Mouse (Mus musculus) C2C12 (cell line): Measurements from ENCODE around the gene Slc35b2. TPM values are rescaled to one million over a fixed set of nuclear protein-coding genes. Genes with fewer than 3 reads are reported as not detected.

ENCODE experiments used
- H3K27me3 ChIP-seq: one replicate; pipeline ENCODE4 v1.6.1; 2011; ENCODE audit not compliant: control insufficient read depth, insufficient read depth, insufficient read length
- H3K36me3 ChIP-seq: one replicate; pipeline ENCODE4 v1.6.1; 2011; ENCODE audit not compliant: control insufficient read depth, insufficient read depth
- H3K4me3 ChIP-seq: one replicate; pipeline ENCODE4 v1.5.1; 2011; ENCODE audit warnings: mild to moderate bottlenecking, control low read depth; ENCODE audit not compliant: poor library complexity, insufficient read depth, severe bottlenecking
- H3K79me2 ChIP-seq: one replicate; pipeline ENCODE4 v1.6.1; 2011; ENCODE audit not compliant: control insufficient read depth, insufficient read depth
- H3K79me3 ChIP-seq: one replicate; pipeline ENCODE4 v1.6.1; 2011; ENCODE audit warnings: low read depth, control low read depth
- H3ac ChIP-seq: one replicate; pipeline ENCODE3; 2011; ENCODE audit warnings: low read depth; ENCODE audit not compliant: control insufficient read depth, insufficient read length
- CEBPB ChIP-seq: IDR thresholded peaks from one replicate; pipeline ENCODE4 v1.6.1; 2011; ENCODE audit warnings: low read depth, mild to moderate bottlenecking, control low read depth, moderate library complexity
- CTCF ChIP-seq: IDR thresholded peaks from one replicate; pipeline ENCODE4 v1.5.1; 2011; ENCODE audit not compliant: control insufficient read depth, insufficient read depth, insufficient read length
- FOSL1 ChIP-seq: IDR thresholded peaks from one replicate; pipeline ENCODE4 v1.8.0; 2011; ENCODE audit warnings: mild to moderate bottlenecking, low read length; ENCODE audit not compliant: poor library complexity, insufficient read depth, severe bottlenecking
- MAX ChIP-seq: IDR thresholded peaks from one replicate; pipeline ENCODE4 v1.6.1; 2011; ENCODE audit warnings: mild to moderate bottlenecking, control low read depth
- MYOD1 ChIP-seq: IDR thresholded peaks from one replicate; pipeline ENCODE4 v1.6.1; 2011; ENCODE audit warnings: low read depth; ENCODE audit not compliant: control insufficient read depth, insufficient read length
- MYOG ChIP-seq: IDR thresholded peaks from one replicate; pipeline ENCODE4 v1.6.1; 2011; ENCODE audit not compliant: control insufficient read depth, insufficient read length; ENCODE audit errors: extremely low read depth
- USF1 ChIP-seq: IDR thresholded peaks from one replicate; pipeline ENCODE4 v1.6.1; 2011; ENCODE audit warnings: low read depth, mild to moderate bottlenecking, control low read depth, moderate library complexity
- polyA plus RNA-seq: library from polyadenylated mRNA; unstranded; fragments of >200 nt; fragmentation: generic; extraction: Trizol; gene quantifications from one replicate; pipeline ENCODE4 v1.2.1, GENCODE M21; 2012; ENCODE audit warnings: missing spikeins

The Slc35b2 gene
- polyA plus RNA-seq, 1 experiment = 131 TPM

DNA sequence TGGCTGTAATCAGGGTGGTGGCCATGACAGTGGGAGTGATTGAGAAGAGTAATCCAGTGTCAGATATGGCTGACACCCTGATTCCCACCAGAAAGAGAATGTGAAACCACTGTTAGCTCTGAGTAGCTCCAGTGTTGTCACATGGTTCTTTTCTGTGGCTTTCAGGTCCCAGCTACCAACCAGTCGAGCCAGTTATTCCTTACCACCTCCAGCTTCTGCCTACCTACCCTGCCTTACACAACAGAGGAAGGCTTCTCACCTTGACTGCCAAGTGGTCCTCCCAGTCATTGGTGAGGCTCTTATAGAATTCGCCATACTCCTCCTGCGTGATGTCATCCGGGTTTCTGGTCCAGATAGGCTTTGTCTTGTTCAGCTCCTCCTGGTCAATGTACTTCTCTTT lies 6.3 kb downstream of the Slc35b2 start:
- H3ac ChIP-seq = no peak overlapping the region
- H3K27me3 ChIP-seq = no peaks in the 10 kb centered on the region
- TF ChIP-seq FOSL1 (no peak), CEBPB (no peak), MYOG (no peak), USF1 (no peak), MYOD1 (no peak), MAX (no peak), CTCF (no peak)
- H3K36me3 ChIP-seq = peaks cover 72% of the 10 kb centered on the region
- peaks cover 47% of the 10 kb centered on the region for H3K79me3 ChIP-seq
- no peak overlapping the region for H3K4me3 ChIP-seq
- peaks cover 74% of the 10 kb centered on the region for H3K79me2 ChIP-seq

DNA sequence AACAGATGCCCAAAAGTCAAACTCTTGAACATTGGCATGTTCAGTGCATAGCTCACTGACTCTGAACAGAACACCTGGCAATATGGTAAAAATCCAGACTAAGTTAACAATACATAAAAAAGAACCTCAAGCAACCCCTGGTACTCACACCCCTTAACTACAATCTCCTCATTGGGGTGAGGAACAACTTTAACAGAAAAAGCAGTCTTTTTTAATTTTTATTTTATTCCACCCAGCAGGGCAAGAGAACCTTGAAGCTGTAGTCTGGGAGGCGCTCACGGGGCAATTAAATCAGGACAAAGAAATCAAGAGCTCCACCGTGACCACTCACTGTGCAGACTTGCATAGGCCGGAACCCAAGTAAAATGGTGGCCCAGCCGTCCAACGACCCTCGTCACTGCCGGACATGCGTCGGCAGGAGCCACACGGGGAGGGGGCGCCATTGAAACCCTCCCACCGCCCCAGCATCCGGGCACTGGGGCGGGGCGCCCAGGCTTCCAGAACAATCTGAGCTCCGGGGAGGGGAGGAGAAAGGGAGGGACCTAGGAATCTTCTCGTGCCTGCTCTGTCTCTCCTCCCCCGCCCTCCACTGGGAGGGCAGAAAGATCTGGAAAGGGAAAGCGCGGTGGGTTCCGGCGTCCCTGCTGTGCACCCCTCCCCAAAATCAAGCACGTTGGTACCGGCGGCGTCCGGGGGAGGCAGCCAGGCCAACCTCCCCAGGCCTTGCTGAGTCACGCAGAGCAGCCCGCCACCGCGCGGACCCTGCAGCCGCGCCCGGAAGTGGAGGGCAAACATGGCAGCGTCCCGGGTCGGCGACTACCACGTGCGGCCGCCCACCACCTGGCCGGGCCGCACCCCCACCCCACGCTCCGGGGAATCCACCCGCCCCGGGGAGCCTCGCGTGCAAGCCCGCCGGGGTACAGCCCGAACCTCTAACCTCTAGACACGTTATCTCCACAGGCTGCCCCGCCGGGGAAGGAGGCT lies 8.7 kb downstream of the Slc35b2 start:
- Histone ChIP-seq H3K4me3 (peak overlapping the region; percentile 95), H3K27me3 (no peaks in the 10 kb centered on the region), H3K79me3 (peaks cover 44% of the 10 kb centered on the region), H3K36me3 (peaks cover 51% of the 10 kb centered on the region), H3K79me2 (peaks cover 68% of the 10 kb centered on the region), H3ac (peak overlapping the region; percentile 87)
- no peak for TF ChIP-seq MYOD1
- TF ChIP-seq MAX = peak; percentile 60
- TF ChIP-seq CTCF = peak; percentile 17
- no peak for TF ChIP-seq FOSL1
- no peak for TF ChIP-seq CEBPB
- no peak for TF ChIP-seq USF1
- no peak for TF ChIP-seq MYOG

DNA sequence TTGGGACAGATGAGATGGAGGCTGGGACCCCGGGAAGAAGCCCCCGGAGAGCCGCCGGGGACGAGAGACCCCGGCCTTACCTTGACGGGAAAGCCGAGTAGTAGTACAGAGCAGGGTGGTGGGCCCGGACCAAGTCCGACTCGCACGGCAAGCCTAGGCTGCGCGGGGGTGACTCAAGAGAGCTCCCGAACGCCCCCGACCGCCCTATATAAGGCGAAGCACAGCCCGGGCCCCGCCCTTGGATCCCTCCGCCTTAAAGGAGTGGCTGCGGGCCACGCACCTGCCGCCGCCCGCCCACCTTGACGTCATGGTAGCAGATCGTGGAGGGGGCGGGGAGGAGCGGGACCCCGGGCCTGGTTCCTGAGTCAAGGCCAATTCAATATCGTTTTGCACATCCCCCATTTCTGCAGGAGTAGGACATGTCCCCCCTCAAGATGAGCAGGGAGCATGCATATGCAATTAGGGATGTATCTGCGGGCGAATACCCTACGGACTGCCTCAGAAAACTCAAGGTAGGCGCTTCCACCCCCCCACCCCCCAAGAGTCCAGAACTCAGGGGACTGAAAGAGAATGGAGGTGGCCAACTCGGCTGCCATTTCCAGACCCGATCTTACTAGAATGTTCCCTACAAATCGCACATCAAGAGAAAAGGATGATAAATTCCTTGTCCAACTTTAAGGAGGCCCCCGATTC lies 9.6 kb downstream of the Slc35b2 start, which contains the start of gene Hsp90ab1:
TSS of gene Hsp90ab1 (minus strand) at position 185 of the 693 bp plus-strand sequence.
- H3K36me3 ChIP-seq = peaks cover 42% of the 10 kb centered on the region
- peaks cover 44% of the 10 kb centered on the region for H3K79me3 ChIP-seq
- H3K4me3 ChIP-seq = peak within 1 kb of the TSS; percentile 95
- TF ChIP-seq MYOD1 (peak; percentile 4), USF1 (no peak)
- H3K27me3 ChIP-seq = no peaks in the 10 kb centered on the region
- peaks cover 65% of the 10 kb centered on the region for H3K79me2 ChIP-seq
- peak within 1 kb of the TSS; percentile 87 for H3ac ChIP-seq

DNA sequence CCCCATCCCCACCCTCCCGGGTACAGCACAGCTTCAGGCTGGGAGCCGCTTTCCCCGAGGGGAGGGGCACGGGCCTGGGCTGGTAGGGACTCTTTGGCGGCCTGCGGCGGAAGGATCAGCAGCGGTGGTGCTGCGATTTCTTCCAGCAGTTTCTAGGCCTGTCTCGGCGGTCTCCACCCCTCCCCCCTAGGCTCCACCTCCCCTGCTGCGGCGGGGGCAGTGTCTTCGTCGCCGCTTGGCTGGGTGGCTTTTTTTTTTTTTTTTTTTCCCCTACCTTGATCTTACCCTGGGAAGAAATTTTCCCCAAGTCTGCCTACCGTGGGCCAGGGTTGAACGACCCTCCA lies 10.1 kb downstream of the Slc35b2 start:
- peaks cover 40% of the 10 kb centered on the region for H3K79me3 ChIP-seq

DNA sequence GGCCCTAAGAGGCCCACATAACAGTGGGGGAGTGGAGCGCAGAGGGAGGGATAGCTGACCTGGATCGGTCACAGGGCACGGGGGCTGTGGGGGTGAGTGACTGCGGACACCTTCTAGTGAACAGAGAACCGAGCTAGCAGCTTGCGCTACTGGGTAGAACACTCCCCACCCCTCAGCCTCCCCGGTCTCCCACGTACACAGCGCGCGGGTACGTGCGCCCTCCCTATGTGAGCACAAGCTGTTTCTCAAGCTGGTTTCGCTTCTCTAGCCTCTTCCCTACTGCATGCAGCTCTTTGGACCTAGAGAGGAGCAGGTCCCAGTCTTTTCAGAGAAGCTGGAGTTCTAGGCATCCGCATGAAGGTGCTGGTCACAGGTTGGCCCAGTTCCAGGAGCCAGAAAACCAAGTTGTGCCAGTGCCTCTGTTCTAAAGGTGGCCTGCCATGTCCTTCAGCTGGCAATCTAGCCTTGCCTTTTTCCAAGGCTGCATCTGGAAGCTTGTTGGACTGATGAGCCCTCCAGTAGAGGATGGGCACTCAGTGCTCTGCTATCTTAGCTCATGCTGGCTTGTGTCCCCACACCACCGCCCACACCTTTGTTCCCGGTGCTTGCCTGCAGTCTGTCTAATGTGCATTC lies 10.6 kb downstream of the Slc35b2 start:
- Histone ChIP-seq H3K79me2 (peaks cover 55% of the 10 kb centered on the region), H3ac (peak overlapping the region; percentile 78), H3K79me3 (peaks cover 38% of the 10 kb centered on the region), H3K27me3 (no peaks in the 10 kb centered on the region), H3K4me3 (peak overlapping the region; percentile 95), H3K36me3 (peaks cover 32% of the 10 kb centered on the region)
- TF ChIP-seq CTCF = no peak
- no peak for TF ChIP-seq USF1
- no peak for TF ChIP-seq CEBPB
- TF ChIP-seq MYOG = no peak
- TF ChIP-seq FOSL1 = no peak
- TF ChIP-seq MYOD1 = no peak
- no peak for TF ChIP-seq MAX

More for the DNA sequence above, 10.1 kb downstream of the Slc35b2 start:
- peak overlapping the region; percentile 95 for H3K4me3 ChIP-seq
- peaks cover 60% of the 10 kb centered on the region for H3K79me2 ChIP-seq
- no peak for TF ChIP-seq MYOG
- TF ChIP-seq MYOD1 = no peak
- no peak for TF ChIP-seq FOSL1
- TF ChIP-seq CEBPB = no peak
- no peak for TF ChIP-seq USF1
- no peak for TF ChIP-seq MAX
- no peak for TF ChIP-seq CTCF
- H3ac ChIP-seq = peak overlapping the region; percentile 78
- H3K36me3 ChIP-seq = peaks cover 37% of the 10 kb centered on the region
- H3K27me3 ChIP-seq = no peaks in the 10 kb centered on the region
